Mouse (Mus musculus): ENCODE measurements around the gene Fat4. TPM values are rescaled to one million over a fixed set of nuclear protein-coding genes. Genes with fewer than 3 reads are reported as not detected.

Fat4 gene
- polyA plus RNA-seq, 1 experiment from 2014 or later: 12.1 TPM

- H3K4me2 ChIP-seq (replicated peaks): no peak overlapping the region
- no peaks in the 10 kb centered on the region for H3K27me3 ChIP-seq (replicated peaks)
- H3K9me3 ChIP-seq: no peaks in the 10 kb centered on the region
- H3K4me1 ChIP-seq: no peaks in the 10 kb centered on the region
- H3K27ac ChIP-seq: no peak overlapping the region
- ATAC-seq (ENCODE audit: low FRiP score, low read depth): no peak
- WGBS: 85% methylated on average over 7 of the region's 7 CpGs
- no peak overlapping the region for H3K4me3 ChIP-seq
- no peak overlapping the region for H3K9ac ChIP-seq
- H3K36me3 ChIP-seq: peaks cover 48% of the 10 kb centered on the region
Measured at GRCm38 (mm10) chr3:39010544-39010943, 123.8 kb downstream of the Fat4 start.

GRCm38 (mm10) chr3:39017633-39018032 lies 130.9 kb downstream of the Fat4 start:
- WGBS: 72% methylated on average over 1 of the region's 1 CpGs
- no peak overlapping the region for H3K27ac ChIP-seq
- H3K9ac ChIP-seq: no peak overlapping the region
- H3K27me3 ChIP-seq (replicated peaks): no peaks in the 10 kb centered on the region
- H3K4me1 ChIP-seq: no peaks in the 10 kb centered on the region
- no peak for ATAC-seq (ENCODE audit: low FRiP score, low read depth)
- no peaks in the 10 kb centered on the region; the same call in 1 of the 2 replicates for H3K36me3 ChIP-seq
- no peaks in the 10 kb centered on the region for H3K9me3 ChIP-seq
- H3K4me2 ChIP-seq (replicated peaks): no peak overlapping the region
- H3K4me3 ChIP-seq: no peak overlapping the region

DNA sequence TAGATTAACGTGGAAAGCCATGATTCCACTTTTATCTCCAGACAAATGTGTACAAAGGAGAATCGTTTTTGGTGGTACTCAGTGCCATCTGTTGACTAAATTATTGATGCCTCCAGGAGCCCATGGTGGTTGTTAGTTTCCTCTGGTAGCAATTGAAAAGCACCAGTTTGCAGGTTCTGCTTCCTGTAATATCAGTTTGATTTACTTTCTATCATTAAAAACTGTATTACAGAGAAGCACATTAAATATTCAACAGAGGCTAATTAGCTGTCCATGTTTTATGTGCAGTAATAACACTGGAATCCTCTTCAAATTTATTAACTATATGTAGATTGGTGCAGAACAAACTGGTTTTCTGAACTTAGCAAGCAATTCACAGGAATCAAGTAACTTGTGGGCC lies 149.4 kb downstream of the Fat4 start:
- 64% methylated on average over 2 of the region's 2 CpGs for WGBS
- H3K27ac ChIP-seq: no peak overlapping the region

DNA sequence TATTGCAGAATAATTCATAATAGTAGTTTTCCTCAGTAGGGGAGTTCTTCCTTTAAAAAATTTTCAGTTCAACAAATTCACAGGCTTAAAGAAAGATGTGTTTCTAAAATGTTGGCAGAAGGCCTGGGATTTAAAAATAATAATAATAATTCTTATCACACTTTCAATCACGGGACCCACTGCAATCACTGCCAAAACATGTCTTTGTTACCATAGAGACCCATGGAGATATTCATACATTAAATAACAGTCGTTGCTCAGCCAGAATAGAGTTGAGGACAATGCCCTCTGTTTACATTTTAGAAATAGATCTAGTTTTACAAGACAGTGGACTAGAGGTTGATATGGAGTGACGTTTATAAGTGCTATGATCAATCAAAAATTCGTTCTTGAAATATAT lies 159.7 kb downstream of the Fat4 start:
- Histone ChIP-seq H3K4me2 (replicated peaks) (no peak overlapping the region), H3K4me3 (no peak overlapping the region), H3K27me3 (replicated peaks) (no peaks in the 10 kb centered on the region), H3K27ac (no peak overlapping the region), H3K9me3 (no peaks in the 10 kb centered on the region), H3K36me3 (no peaks in the 10 kb centered on the region), H3K9ac (no peak overlapping the region), H3K4me1 (no peaks in the 10 kb centered on the region)
- ATAC-seq (ENCODE audit: low FRiP score, low read depth): no peak
- 74% methylated on average over 4 of the region's 4 CpGs for WGBS

More for the DNA sequence above, 149.4 kb downstream of the Fat4 start:
- H3K27me3 ChIP-seq (replicated peaks): no peaks in the 10 kb centered on the region
- H3K4me3 ChIP-seq: no peak overlapping the region
- no peak for ATAC-seq (ENCODE audit: low FRiP score, low read depth)
- H3K4me2 ChIP-seq (replicated peaks): no peak overlapping the region
- no peaks in the 10 kb centered on the region for H3K4me1 ChIP-seq
- H3K9ac ChIP-seq: no peak overlapping the region
- no peaks in the 10 kb centered on the region for H3K9me3 ChIP-seq
- H3K36me3 ChIP-seq: no peaks in the 10 kb centered on the region

GRCm38 (mm10) chr3:39047621-39048303 lies 161.0 kb downstream of the Fat4 start:
- 75% methylated on average over 10 of the region's 10 CpGs for WGBS

GRCm38 (mm10) chr3:39048304-39048667 lies 161.5 kb downstream of the Fat4 start:
- no peaks in the 10 kb centered on the region for H3K36me3 ChIP-seq

More at GRCm38 (mm10) chr3:39047621-39048303, 161.0 kb downstream of the Fat4 start:
- Histone ChIP-seq H3K36me3 (no peaks in the 10 kb centered on the region), H3K27ac (no peak overlapping the region), H3K9ac (no peak overlapping the region), H3K27me3 (replicated peaks) (no peaks in the 10 kb centered on the region), H3K4me3 (no peak overlapping the region), H3K4me1 (no peaks in the 10 kb centered on the region), H3K4me2 (replicated peaks) (no peak overlapping the region), H3K9me3 (no peaks in the 10 kb centered on the region)
- no peak for ATAC-seq (ENCODE audit: low FRiP score, low read depth)

GRCm38 (mm10) chr3:39050130-39050529 lies 163.4 kb downstream of the Fat4 start:
- ATAC-seq (ENCODE audit: low FRiP score, low read depth): no peak
- 98% methylated on average over 1 of the region's 1 CpGs for WGBS

More at GRCm38 (mm10) chr3:39048304-39048667, 161.5 kb downstream of the Fat4 start:
- no peak overlapping the region for H3K4me2 ChIP-seq (replicated peaks)
- H3K27ac ChIP-seq: no peak overlapping the region
- peak; percentile 33; the same call in 1 of the 2 replicates for ATAC-seq (ENCODE audit: low FRiP score, low read depth)
- no peak overlapping the region for H3K4me3 ChIP-seq
- 31% methylated on average over 5 of the region's 5 CpGs for WGBS
- H3K9ac ChIP-seq: no peak overlapping the region
- no peaks in the 10 kb centered on the region for H3K27me3 ChIP-seq (replicated peaks)
- H3K4me1 ChIP-seq: no peaks in the 10 kb centered on the region
- H3K9me3 ChIP-seq: no peaks in the 10 kb centered on the region

DNA sequence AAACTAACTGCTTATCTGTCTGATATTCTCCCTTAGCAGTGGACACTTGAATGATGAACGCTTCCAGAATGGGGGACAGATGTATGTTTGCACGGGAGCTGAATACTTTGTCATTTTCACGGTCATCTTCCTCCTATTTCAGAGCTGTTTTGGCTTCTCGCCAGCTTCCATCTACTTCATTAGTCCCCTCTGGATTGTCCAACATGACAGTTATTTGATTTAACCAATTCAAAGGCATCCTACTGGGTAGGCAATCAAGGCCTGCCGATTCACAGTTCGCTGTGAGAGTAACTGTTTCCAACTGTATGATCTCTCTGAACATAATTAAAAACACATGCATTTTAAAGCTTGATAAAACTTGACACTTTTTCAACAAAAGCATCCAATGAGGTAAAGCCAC lies 166.3 kb downstream of the Fat4 start:
- Histone ChIP-seq H3K4me1 (no peaks in the 10 kb centered on the region), H3K4me2 (replicated peaks) (no peak overlapping the region), H3K9me3 (no peaks in the 10 kb centered on the region), H3K9ac (no peak overlapping the region), H3K36me3 (no peaks in the 10 kb centered on the region), H3K27me3 (replicated peaks) (no peaks in the 10 kb centered on the region), H3K4me3 (no peak overlapping the region), H3K27ac (no peak overlapping the region)
- WGBS: 37% methylated on average over 6 of the region's 6 CpGs
- peak; percentile 74 for ATAC-seq (ENCODE audit: low FRiP score, low read depth)

More at GRCm38 (mm10) chr3:39050130-39050529, 163.4 kb downstream of the Fat4 start:
- no peaks in the 10 kb centered on the region for H3K4me1 ChIP-seq
- H3K27ac ChIP-seq: no peak overlapping the region
- H3K36me3 ChIP-seq: no peaks in the 10 kb centered on the region
- no peak overlapping the region for H3K4me3 ChIP-seq
- no peaks in the 10 kb centered on the region for H3K27me3 ChIP-seq (replicated peaks)
- H3K4me2 ChIP-seq (replicated peaks): no peak overlapping the region
- H3K9me3 ChIP-seq: no peaks in the 10 kb centered on the region
- no peak overlapping the region for H3K9ac ChIP-seq
